Mouse (Mus musculus): ENCODE measurements around the gene Lama5.
A peak's percentile ranks its signal among the peaks of the same experiment; 100 is the strongest.

Lama5 gene

GRCm38 (mm10) chr2:180254436-180255209 is 29.0 kb upstream of the Lama5 start:
- no peak for DNase-seq (ENCODE audit: low spot score in 2 of 2)

- DNase-seq (ENCODE audit: low spot score in 2 of 2), result no peak
These were observed 26.2 kb upstream of the Lama5 start for GRCm38 (mm10) chr2:180251838-180252237.

GRCm38 (mm10) chr2:180250930-180251611 is 25.4 kb upstream of the Lama5 start:
- peak in 1 of 2 experiments; percentile 72 for DNase-seq (ENCODE audit: low spot score in 2 of 2)

GRCm38 (mm10) chr2:180248947-180249660 is 23.4 kb upstream of the Lama5 start:
- no peak for DNase-seq (ENCODE audit: low spot score in 2 of 2)

GRCm38 (mm10) chr2:180247916-180248315 is 22.3 kb upstream of the Lama5 start:
- no peak for DNase-seq (ENCODE audit: low spot score in 2 of 2)

GRCm38 (mm10) chr2:180243108-180243507 is 17.4 kb upstream of the Lama5 start:
- no peak for DNase-seq (ENCODE audit: low spot score in 2 of 2)

- no peak for DNase-seq (ENCODE audit: low spot score in 2 of 2)
These were observed 12.9 kb upstream of the Lama5 start for GRCm38 (mm10) chr2:180238591-180238990.

GRCm38 (mm10) chr2:180237601-180238345 is 12.1 kb upstream of the Lama5 start:
- DNase-seq (ENCODE audit: low spot score in 2 of 2), result no peak

GRCm38 (mm10) chr2:180236930-180237329 is 11.3 kb upstream of the Lama5 start:
- DNase-seq (ENCODE audit: low spot score in 2 of 2), result no peak

GRCm38 (mm10) chr2:180236500-180236899 is 10.8 kb upstream of the Lama5 start:
- DNase-seq (ENCODE audit: low spot score in 2 of 2), result no peak

GRCm38 (mm10) chr2:180235788-180236187 is 10.1 kb upstream of the Lama5 start:
- DNase-seq (ENCODE audit: low spot score in 2 of 2), result no peak

GRCm38 (mm10) chr2:180234980-180235379 is 9.3 kb upstream of the Lama5 start:
- DNase-seq (ENCODE audit: low spot score in 2 of 2), result no peak

- DNase-seq (ENCODE audit: low spot score in 2 of 2), result no peak
These were observed 8.7 kb upstream of the Lama5 start for GRCm38 (mm10) chr2:180234353-180234752.

- no peak for DNase-seq (ENCODE audit: low spot score in 2 of 2)
These were observed 7.6 kb upstream of the Lama5 start for GRCm38 (mm10) chr2:180233101-180233904.

- no peak for DNase-seq (ENCODE audit: low spot score in 2 of 2)
These were observed 4.8 kb upstream of the Lama5 start for GRCm38 (mm10) chr2:180230482-180230881.

GRCm38 (mm10) chr2:180229129-180229528 is 3.5 kb upstream of the Lama5 start:
- DNase-seq (ENCODE audit: low spot score in 2 of 2), result no peak

GRCm38 (mm10) chr2:180228592-180228991 is 2.9 kb upstream of the Lama5 start:
- DNase-seq (ENCODE audit: low spot score in 2 of 2), result no peak

- DNase-seq (ENCODE audit: low spot score in 2 of 2), result no peak
These were observed 2.4 kb upstream of the Lama5 start for GRCm38 (mm10) chr2:180228060-180228458.

- DNase-seq (ENCODE audit: low spot score in 2 of 2), result no peak
These were observed 1.8 kb upstream of the Lama5 start for GRCm38 (mm10) chr2:180227262-180228059.

All from frontal cortex, postnatal 14 days (tissue).